Mouse (Mus musculus): ENCODE results near the gene Igsf8. TPM values are rescaled to one million over a fixed set of nuclear protein-coding genes. Genes with fewer than 3 reads are reported as not detected.

Gene Igsf8
- polyA plus RNA-seq, 1 experiment from 2014 or later, result 84.7 TPM

- ATAC-seq, result no peak
- no peaks in the 10 kb centered on the region for H3K36me3 ChIP-seq (ENCODE audit: control insufficient read depth, insufficient read depth, low read length)
- peak overlapping the region; percentile 41 for H3K4me2 ChIP-seq (ENCODE audit: low read length)
- peak overlapping the region; percentile 8 for H3K9ac ChIP-seq (ENCODE audit: low read depth, low read length)
- H3K4me1 ChIP-seq (ENCODE audit: control insufficient read depth, insufficient read depth, low read depth, low read length), result no peaks in the 10 kb centered on the region; the same call in 1 of the 2 replicates
- H3K27me3 ChIP-seq (replicated peaks; ENCODE audit: control insufficient read depth, insufficient read depth, low read length), result no peaks in the 10 kb centered on the region
- H3K9me3 ChIP-seq (ENCODE audit: control insufficient read depth, low read length), result no peaks in the 10 kb centered on the region
- H3K27ac ChIP-seq (ENCODE audit: low read depth, low read length), result peak overlapping the region; percentile 81
- WGBS, result 70% methylated on average over 6 of the region's 6 CpGs
- H3K4me3 ChIP-seq (ENCODE audit: low read length), result peak overlapping the region; percentile 32
These were observed 35.5 kb downstream of the Igsf8 start for GRCm38 (mm10) chr1:172296816-172297510.

- H3K36me3 ChIP-seq (ENCODE audit: control insufficient read depth, insufficient read depth, low read length), result no peaks in the 10 kb centered on the region
- ATAC-seq, result peak; percentile 55
- no peaks in the 10 kb centered on the region; the same call in 1 of the 2 replicates for H3K4me1 ChIP-seq (ENCODE audit: control insufficient read depth, insufficient read depth, low read depth, low read length)
- peak within 1 kb of the TSS; percentile 81 for H3K27ac ChIP-seq (ENCODE audit: low read depth, low read length)
- no peaks in the 10 kb centered on the region for H3K27me3 ChIP-seq (replicated peaks; ENCODE audit: control insufficient read depth, insufficient read depth, low read length)
- WGBS, result 10% methylated on average over 16 of the region's 16 CpGs
- peak within 1 kb of the TSS; percentile 41 for H3K4me2 ChIP-seq (ENCODE audit: low read length)
- H3K4me3 ChIP-seq (ENCODE audit: low read length), result peak within 1 kb of the TSS; percentile 32
- no peaks in the 10 kb centered on the region for H3K9me3 ChIP-seq (ENCODE audit: control insufficient read depth, low read length)
- H3K9ac ChIP-seq (ENCODE audit: low read depth, low read length), result peak within 1 kb of the TSS; percentile 8
These were observed 36.4 kb downstream of the Igsf8 start, which contains the start of gene Atp1a2 for GRCm38 (mm10) chr1:172297611-172298537. Gene Atp1a2, minus strand, starts transcription at chr1:172298064.

GRCm38 (mm10) chr1:172299528-172299927 is 38.1 kb downstream of the Igsf8 start:
- Histone ChIP-seq H3K27ac (ENCODE audit: low read depth, low read length) (peak overlapping the region; percentile 12; the same call in 1 of the 2 replicates), H3K4me1 (ENCODE audit: control insufficient read depth, insufficient read depth, low read depth, low read length) (no peaks in the 10 kb centered on the region; the same call in 1 of the 2 replicates)

GRCm38 (mm10) chr1:172300247-172300646 is 38.8 kb downstream of the Igsf8 start:
- 0 out of 2 replicates have a peak overlapping the region, but pooled peaks have one; percentile 4 for H3K27ac ChIP-seq (ENCODE audit: low read depth, low read length)
- H3K9me3 ChIP-seq (ENCODE audit: control insufficient read depth, low read length), result no peaks in the 10 kb centered on the region
- H3K36me3 ChIP-seq (ENCODE audit: control insufficient read depth, insufficient read depth, low read length), result no peaks in the 10 kb centered on the region
- H3K4me3 ChIP-seq (ENCODE audit: low read length), result no peak overlapping the region
- H3K9ac ChIP-seq (ENCODE audit: low read depth, low read length), result no peak overlapping the region
- no peak for ATAC-seq
- 65% methylated on average over 5 of the region's 5 CpGs for WGBS
- H3K4me2 ChIP-seq (ENCODE audit: low read length), result no peak overlapping the region
- H3K4me1 ChIP-seq (ENCODE audit: control insufficient read depth, insufficient read depth, low read depth, low read length), result no peaks in the 10 kb centered on the region; the same call in 1 of the 2 replicates
- no peaks in the 10 kb centered on the region for H3K27me3 ChIP-seq (replicated peaks; ENCODE audit: control insufficient read depth, insufficient read depth, low read length)

More at GRCm38 (mm10) chr1:172299528-172299927, 38.1 kb downstream of the Igsf8 start:
- Histone ChIP-seq H3K4me3 (ENCODE audit: low read length) (no peak overlapping the region), H3K9me3 (ENCODE audit: control insufficient read depth, low read length) (no peaks in the 10 kb centered on the region), H3K4me2 (ENCODE audit: low read length) (no peak overlapping the region), H3K36me3 (ENCODE audit: control insufficient read depth, insufficient read depth, low read length) (no peaks in the 10 kb centered on the region), H3K9ac (ENCODE audit: low read depth, low read length) (no peak overlapping the region), H3K27me3 (replicated peaks; ENCODE audit: control insufficient read depth, insufficient read depth, low read length) (no peaks in the 10 kb centered on the region)
- 58% methylated on average over 7 of the region's 7 CpGs for WGBS
- no peak for ATAC-seq

- H3K27ac ChIP-seq (ENCODE audit: low read depth, low read length), result peak overlapping the region; percentile 11; the same call in 1 of the 2 replicates
These were observed 39.7 kb downstream of the Igsf8 start for GRCm38 (mm10) chr1:172301180-172301579.

GRCm38 (mm10) chr1:172302311-172302710 is 40.9 kb downstream of the Igsf8 start:
- Histone ChIP-seq H3K9ac (ENCODE audit: low read depth, low read length) (no peak overlapping the region), H3K27ac (ENCODE audit: low read depth, low read length) (no peak overlapping the region), H3K36me3 (ENCODE audit: control insufficient read depth, insufficient read depth, low read length) (no peaks in the 10 kb centered on the region), H3K9me3 (ENCODE audit: control insufficient read depth, low read length) (no peaks in the 10 kb centered on the region), H3K4me2 (ENCODE audit: low read length) (no peak overlapping the region), H3K4me1 (ENCODE audit: control insufficient read depth, insufficient read depth, low read depth, low read length) (peaks cover 2% of the 10 kb centered on the region; the same call in 1 of the 2 replicates), H3K4me3 (ENCODE audit: low read length) (no peak overlapping the region), H3K27me3 (replicated peaks; ENCODE audit: control insufficient read depth, insufficient read depth, low read length) (no peaks in the 10 kb centered on the region)
- WGBS, result 63% methylated on average over 3 of the region's 3 CpGs
- ATAC-seq, result no peak

More at GRCm38 (mm10) chr1:172301180-172301579, 39.7 kb downstream of the Igsf8 start:
- Histone ChIP-seq H3K9me3 (ENCODE audit: control insufficient read depth, low read length) (no peaks in the 10 kb centered on the region), H3K9ac (ENCODE audit: low read depth, low read length) (no peak overlapping the region), H3K27me3 (replicated peaks; ENCODE audit: control insufficient read depth, insufficient read depth, low read length) (no peaks in the 10 kb centered on the region), H3K4me3 (ENCODE audit: low read length) (no peak overlapping the region), H3K4me2 (ENCODE audit: low read length) (no peak overlapping the region), H3K4me1 (ENCODE audit: control insufficient read depth, insufficient read depth, low read depth, low read length) (no peaks in the 10 kb centered on the region; the same call in 1 of the 2 replicates), H3K36me3 (ENCODE audit: control insufficient read depth, insufficient read depth, low read length) (no peaks in the 10 kb centered on the region)
- WGBS, result 23% methylated on average over 12 of the region's 12 CpGs
- ATAC-seq, result peak; percentile 29; the same call in 1 of the 2 replicates

- Histone ChIP-seq H3K27me3 (replicated peaks; ENCODE audit: control insufficient read depth, insufficient read depth, low read length) (no peaks in the 10 kb centered on the region), H3K4me1 (ENCODE audit: control insufficient read depth, insufficient read depth, low read depth, low read length) (peaks cover 2% of the 10 kb centered on the region; the same call in 1 of the 2 replicates), H3K4me2 (ENCODE audit: low read length) (no peak overlapping the region), H3K36me3 (ENCODE audit: control insufficient read depth, insufficient read depth, low read length) (no peaks in the 10 kb centered on the region), H3K9me3 (ENCODE audit: control insufficient read depth, low read length) (no peaks in the 10 kb centered on the region), H3K27ac (ENCODE audit: low read depth, low read length) (no peak overlapping the region), H3K9ac (ENCODE audit: low read depth, low read length) (no peak overlapping the region), H3K4me3 (ENCODE audit: low read length) (no peak overlapping the region)
- 17% methylated on average over 6 of the region's 6 CpGs for WGBS
- ATAC-seq, result no peak
These were observed 41.4 kb downstream of the Igsf8 start for GRCm38 (mm10) chr1:172302851-172303250.

GRCm38 (mm10) chr1:172304443-172304842 is 43.0 kb downstream of the Igsf8 start:
- no peak for ATAC-seq
- Histone ChIP-seq H3K27ac (ENCODE audit: low read depth, low read length) (no peak overlapping the region), H3K36me3 (ENCODE audit: control insufficient read depth, insufficient read depth, low read length) (no peaks in the 10 kb centered on the region), H3K4me3 (ENCODE audit: low read length) (no peak overlapping the region), H3K9ac (ENCODE audit: low read depth, low read length) (no peak overlapping the region), H3K9me3 (ENCODE audit: control insufficient read depth, low read length) (no peaks in the 10 kb centered on the region), H3K4me1 (ENCODE audit: control insufficient read depth, insufficient read depth, low read depth, low read length) (peaks cover 5% of the 10 kb centered on the region), H3K4me2 (ENCODE audit: low read length) (no peak overlapping the region), H3K27me3 (replicated peaks; ENCODE audit: control insufficient read depth, insufficient read depth, low read length) (no peaks in the 10 kb centered on the region)
- WGBS, result 81% methylated on average over 6 of the region's 6 CpGs

GRCm38 (mm10) chr1:172305153-172305552 is 43.7 kb downstream of the Igsf8 start:
- Histone ChIP-seq H3K9me3 (ENCODE audit: control insufficient read depth, low read length) (no peaks in the 10 kb centered on the region), H3K4me1 (ENCODE audit: control insufficient read depth, insufficient read depth, low read depth, low read length) (peaks cover 9% of the 10 kb centered on the region), H3K4me2 (ENCODE audit: low read length) (no peak overlapping the region), H3K9ac (ENCODE audit: low read depth, low read length) (no peak overlapping the region), H3K4me3 (ENCODE audit: low read length) (no peak overlapping the region), H3K36me3 (ENCODE audit: control insufficient read depth, insufficient read depth, low read length) (no peaks in the 10 kb centered on the region), H3K27me3 (replicated peaks; ENCODE audit: control insufficient read depth, insufficient read depth, low read length) (no peaks in the 10 kb centered on the region), H3K27ac (ENCODE audit: low read depth, low read length) (no peak overlapping the region)
- 88% methylated on average over 2 of the region's 2 CpGs for WGBS
- no peak for ATAC-seq

Measured in hindbrain, embryonic 16.5 days (tissue).